Mouse (Mus musculus) cerebellum, adult (tissue): ENCODE data around the gene Serpinb13.
"Not testable (repeated sequence)": the region's sequence is repeated elsewhere in the genome, so short reads cannot be mapped to it uniquely, and the experiment has no call there.

ENCODE experiments used
- ATAC-seq: cut with Nextera tagmentation; 2 replicates; pipeline ENCODE4 v1.9.2; 2017; ENCODE audit warnings: mild to moderate bottlenecking, moderate library complexity, mixed read lengths; ENCODE audit not compliant: insufficient number of reproducible peaks, low FRiP score, low TSS enrichment

The Serpinb13 gene

DNA sequence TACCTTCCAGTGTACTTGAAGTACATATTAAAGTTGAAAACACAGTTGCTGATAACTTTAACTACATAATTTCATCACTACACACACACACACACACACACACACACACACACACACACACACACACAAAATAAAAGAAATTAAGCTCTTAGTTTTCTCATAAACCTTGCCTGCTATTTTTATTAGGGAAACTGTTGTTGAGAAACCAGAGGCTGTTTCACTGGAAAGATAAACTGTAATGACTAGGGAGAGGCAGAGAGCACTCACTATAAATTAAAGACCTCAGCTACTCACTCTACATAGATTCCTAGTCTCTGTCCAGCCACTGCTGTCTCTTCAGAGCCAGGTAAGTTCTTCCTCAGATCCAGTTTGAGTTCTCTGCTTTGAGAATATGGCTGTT lies at the start of gene Serpinb13:
Gene Serpinb13, plus strand, starts transcription at position 301 of the 400 bp plus-strand sequence.
- ATAC-seq, result no peak

DNA sequence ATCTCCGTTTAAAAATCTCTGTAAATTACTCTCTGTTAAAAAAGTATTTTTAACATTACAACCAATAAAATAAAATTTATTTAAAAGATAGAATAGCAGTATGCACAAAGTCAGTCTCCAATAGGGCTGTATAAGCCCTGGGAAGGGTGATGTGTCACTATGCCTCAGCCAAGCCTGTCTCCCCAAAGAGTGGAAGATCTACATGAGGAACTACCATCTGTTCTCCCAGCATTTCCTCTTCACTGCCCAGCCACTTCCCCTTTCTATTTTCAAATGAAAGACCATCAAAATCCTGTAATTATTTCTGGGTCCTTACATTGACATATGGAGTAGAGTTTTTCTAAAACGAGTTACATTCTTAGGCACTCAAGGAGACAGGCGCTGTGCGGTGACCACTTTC lies 48.8 kb upstream of the Serpinb13 start:
- ATAC-seq, result no peak

DNA sequence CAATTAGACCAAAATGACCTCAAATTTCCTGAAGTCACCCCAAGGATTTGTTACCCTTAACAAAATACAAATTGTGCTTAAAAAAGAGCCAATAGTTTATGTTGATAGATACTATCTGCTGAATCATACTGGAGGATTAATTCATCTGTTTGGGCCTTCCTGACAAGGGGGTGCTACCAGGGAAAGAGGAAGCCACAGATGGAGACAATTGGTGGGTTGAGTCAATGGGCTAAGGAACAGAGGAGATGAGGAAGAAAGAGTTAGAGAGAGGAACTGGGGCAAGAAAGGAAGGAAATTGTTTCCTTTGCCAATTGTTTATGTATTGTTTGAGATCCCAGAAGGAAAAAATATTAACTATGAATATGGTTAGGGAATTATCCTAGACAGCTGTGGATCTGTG lies 47.1 kb upstream of the Serpinb13 start:
- ATAC-seq, result no peak

DNA sequence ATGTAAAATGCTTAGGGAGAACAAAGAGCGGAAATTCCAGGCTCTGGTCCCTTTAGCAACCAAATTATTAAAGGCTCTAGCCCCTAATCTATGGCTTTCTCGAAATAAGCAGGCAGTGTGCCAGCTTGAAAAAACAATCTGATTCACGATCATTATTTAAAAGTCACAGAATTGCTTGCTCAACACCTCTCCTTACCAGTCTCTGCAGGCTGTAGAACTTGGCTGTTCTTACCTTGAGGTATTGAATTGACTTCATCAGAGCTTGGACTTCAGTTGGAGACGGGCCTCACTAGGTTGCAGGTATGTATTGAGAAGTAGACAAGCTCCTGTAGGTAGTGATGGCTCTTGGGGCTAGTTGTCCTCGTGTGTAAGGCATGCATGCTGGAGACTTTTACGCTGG lies 46.5 kb upstream of the Serpinb13 start, which contains the start of gene Serpinb12:
Gene Serpinb12, plus strand, starts transcription at position 185 of the 400 bp plus-strand sequence.
- ATAC-seq, result no peak

GRCm38 (mm10) chr1:106947217-106947616 lies 33.6 kb upstream of the Serpinb13 start:
- ATAC-seq, result no peak

- ATAC-seq, result no peak
These were observed 20.8 kb upstream of the Serpinb13 start for GRCm38 (mm10) chr1:106959981-106960380.

GRCm38 (mm10) chr1:106961023-106961422 lies 19.8 kb upstream of the Serpinb13 start:
- no peak for ATAC-seq

- no peak for ATAC-seq
These were observed 2.3 kb downstream of the Serpinb13 start for GRCm38 (mm10) chr1:106983092-106983491.

- no peak for ATAC-seq
These were observed 3.1 kb downstream of the Serpinb13 start for GRCm38 (mm10) chr1:106983865-106984264.

DNA sequence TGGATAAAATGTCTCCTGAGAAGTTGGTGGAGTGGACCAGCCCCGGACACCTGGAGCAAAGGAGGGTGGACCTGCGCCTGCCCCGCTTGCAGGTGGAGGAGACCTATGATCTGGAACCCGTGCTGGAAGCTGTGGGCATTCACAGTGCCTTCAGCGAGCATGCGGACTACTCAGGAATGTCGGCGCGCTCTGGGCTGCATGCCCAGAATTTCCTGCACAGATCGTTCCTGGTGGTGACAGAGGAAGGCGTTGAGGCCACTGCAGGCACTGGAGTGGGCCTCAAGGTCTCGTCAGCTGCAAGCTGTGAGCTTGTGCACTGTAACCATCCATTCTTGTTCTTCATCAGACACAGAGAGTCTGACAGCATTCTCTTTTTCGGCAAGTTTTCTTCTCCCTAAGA lies 19.6 kb downstream of the Serpinb13 start:
- ATAC-seq, result 0 out of 2 replicates have a peak, but pooled peaks have one; percentile 45

DNA sequence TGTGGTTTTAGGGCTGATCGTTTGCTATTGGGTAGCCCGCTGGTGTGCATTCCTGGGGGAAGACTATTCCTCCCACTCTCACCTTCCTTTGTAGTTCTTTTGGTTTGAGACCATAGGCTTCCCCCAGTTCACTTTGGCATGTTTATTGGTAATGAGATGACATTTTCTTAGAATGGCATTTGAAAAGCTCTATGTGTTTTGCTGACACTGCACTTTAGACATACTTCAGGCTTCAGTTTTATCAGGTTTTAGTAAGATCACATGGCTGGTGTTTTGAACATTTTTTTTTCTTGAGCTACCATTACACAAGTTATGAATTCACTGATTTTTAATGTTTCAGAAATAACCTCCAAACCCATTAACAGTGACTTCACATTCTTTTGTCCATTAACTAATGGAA lies 21.0 kb downstream of the Serpinb13 start:
- ATAC-seq, result no peak

DNA sequence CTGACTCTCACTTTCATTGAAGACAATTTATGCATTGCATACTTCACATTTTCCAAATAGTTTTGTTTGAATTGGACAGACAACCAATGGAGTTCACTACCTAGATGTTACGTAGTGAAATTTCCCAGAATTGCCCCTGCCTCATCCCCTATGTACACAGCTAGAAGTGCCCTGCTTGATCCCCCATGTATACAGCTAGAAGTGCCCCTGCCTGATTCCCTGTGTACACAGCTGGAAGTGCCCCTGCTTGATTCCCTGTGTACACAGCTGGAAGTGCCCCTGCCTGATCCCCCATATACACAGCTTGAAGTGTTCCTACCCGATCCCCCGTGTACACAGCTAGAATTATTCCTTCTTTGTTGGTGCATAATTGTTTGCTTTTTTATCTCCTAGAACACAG lies 25.5 kb downstream of the Serpinb13 start:
- no peak for ATAC-seq

DNA sequence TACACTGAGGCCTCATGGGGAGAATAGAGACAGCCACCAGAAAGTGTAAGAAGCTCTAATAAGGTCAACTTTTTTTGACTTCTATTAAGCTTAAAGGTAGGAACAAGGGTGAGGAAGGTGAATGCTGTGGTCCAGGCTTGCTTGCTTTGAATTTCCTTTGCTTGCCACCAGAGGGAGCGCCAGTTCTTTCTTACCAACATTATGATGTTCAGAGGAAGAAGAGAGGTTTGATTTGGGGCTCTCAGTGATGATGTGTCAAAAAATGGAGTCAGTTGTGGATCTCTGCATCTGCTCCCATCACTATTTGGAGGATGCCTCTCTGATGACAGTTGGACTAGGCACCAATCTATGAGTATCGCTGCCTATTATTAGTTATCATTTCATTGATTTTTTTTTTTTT lies 33.7 kb downstream of the Serpinb13 start:
- ATAC-seq, result no peak

DNA sequence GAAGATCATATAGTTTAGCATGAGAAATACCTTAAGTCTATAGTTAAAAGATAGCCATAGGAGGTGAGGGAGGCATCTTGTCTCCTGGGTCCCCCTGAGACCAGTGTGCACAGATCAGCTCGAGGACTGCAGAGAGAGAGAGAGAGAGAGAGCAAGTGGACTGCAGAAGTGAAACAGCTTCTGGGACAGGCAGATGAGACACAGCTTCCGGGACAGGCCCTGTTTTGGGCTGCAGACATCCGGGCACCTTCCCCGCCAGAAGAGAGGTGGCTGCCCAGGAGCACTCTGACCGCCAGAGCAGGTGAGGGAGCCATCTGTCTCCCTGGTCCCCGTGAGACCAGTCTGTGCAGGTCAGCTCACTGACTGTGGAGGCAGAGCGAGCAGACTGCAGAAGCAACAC lies 34.4 kb downstream of the Serpinb13 start:
- ATAC-seq, result no peak

- no peak for ATAC-seq
These were observed 45.1 kb downstream of the Serpinb13 start for GRCm38 (mm10) chr1:107025886-107026285.

DNA sequence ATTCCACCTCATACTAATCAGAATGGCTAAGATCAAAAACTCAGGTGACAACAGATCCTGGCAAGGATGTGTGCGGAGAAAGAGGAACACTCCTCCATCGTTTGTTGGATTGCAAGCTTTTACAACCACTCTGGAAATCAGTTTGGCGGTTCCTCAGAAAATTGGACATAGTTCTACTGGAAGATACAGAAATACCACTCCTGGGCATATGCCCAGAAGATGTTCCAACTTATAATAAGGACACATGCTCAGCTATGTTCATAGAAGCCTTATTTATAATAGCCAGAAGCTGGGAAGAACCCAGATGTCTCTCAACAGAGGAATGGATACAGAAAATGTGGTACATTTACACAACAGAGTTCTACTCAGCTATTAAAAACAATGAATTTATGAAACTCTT lies 53.5 kb downstream of the Serpinb13 start:
- not testable (repeated sequence) for ATAC-seq
